Mouse (Mus musculus) hindbrain, postnatal 0 days (tissue): ENCODE results near the gene Obp2a. TPM values are rescaled to one million over a fixed set of nuclear protein-coding genes. Genes with fewer than 3 reads are reported as not detected.
"Not testable (repeated sequence)": the region's sequence is repeated elsewhere in the genome, so short reads cannot be mapped to it uniquely, and the experiment has no call there.

Experiments
- ATAC-seq: fragments of 200-750 bp; cut with Nextera tagmentation; 2 replicates; pipeline ENCODE4 v1.8.0; 2017; ENCODE audit warnings: mild to moderate bottlenecking, moderate TSS enrichment, moderate library complexity
- DNase-seq: peaks from one replicate; pipeline ENCODE4 v3.0.0-alpha.2; 2015; ENCODE audit warnings: low spot score
- H3K27ac ChIP-seq: fragments of 300-500 bp; sonication (generic); 2 replicates; pipeline ENCODE4 v1.5.1; 2014; ENCODE audit warnings: mild to moderate bottlenecking
- H3K27me3 ChIP-seq: fragments of 300-500 bp; sonication (generic); 2 replicates; pipeline ENCODE4 v1.6.1; 2014; ENCODE audit warnings: low read length, mixed read lengths; ENCODE audit not compliant: insufficient read depth
- H3K36me3 ChIP-seq: fragments of 300-500 bp; sonication (generic); 2 replicates; pipeline ENCODE4 v1.6.1; 2014; ENCODE audit warnings: low read length, mixed read lengths; ENCODE audit not compliant: insufficient read depth
- H3K4me1 ChIP-seq: fragments of 300-500 bp; sonication (generic); 2 replicates; pipeline ENCODE4 v1.6.1; 2014; ENCODE audit warnings: antibody characterized with exemption, low read length, mixed read lengths; ENCODE audit not compliant: insufficient read depth
- H3K4me2 ChIP-seq: fragments of 300-500 bp; sonication (generic); 2 replicates; pipeline ENCODE4 v1.6.1; 2014; ENCODE audit warnings: low read depth, mild to moderate bottlenecking, low read length, moderate library complexity, mixed read lengths
- H3K4me3 ChIP-seq: fragments of 300-500 bp; sonication (generic); 2 replicates; pipeline ENCODE4 v1.5.1; 2014; ENCODE audit warnings: low read length
- H3K9ac ChIP-seq: fragments of 300-500 bp; sonication (generic); replicated peaks from 2 replicates; pipeline ENCODE4 v1.6.1; 2014; ENCODE audit warnings: mild to moderate bottlenecking, low read length, moderate library complexity, mixed read lengths
- H3K9me3 ChIP-seq: fragments of 300-500 bp; sonication (generic); 2 replicates; pipeline ENCODE4 v1.6.1; 2016; ENCODE audit warnings: low read length, mixed read lengths
- CTCF ChIP-seq: IDR thresholded peaks from 2 replicates; pipeline ENCODE4 v1.5.1; 2016; ENCODE audit warnings: antibody characterized with exemption, control low read depth, low read depth
- WGBS: fragments of 180-500 bp; shearing (Covaris S2); extraction: QIAGEN DNeasy Blood & Tissue Kit; methylation state at CpG from one replicate; pipeline ENCODE4 v1.1.7; 2014; 5-methylcytosine and 5-hydroxymethylcytosine counted together
- polyA plus RNA-seq: library from polyadenylated mRNA; unstranded; fragments of >200 nt; fragmentation: Nextera tagmentation; extraction: Ambion mirVana; gene quantifications from 2 replicates; pipeline ENCODE4 v1.2.1, GENCODE M21; 2015
- total RNA-seq: library from RNA; depleted of rRNA; stranded (reverse); fragments of >200 nt; gene quantifications from 2 replicates; pipeline ENCODE4 v1.2.3, GENCODE M21; 2014; rRNA removed

Gene Obp2a
- total RNA-seq (not detected in 2 replicates), polyA plus RNA-seq (not detected in 2 replicates)

GRCm38 (mm10) chr2:25699743-25700142 is at the start of gene Obp2a:
Gene Obp2a, plus strand, starts transcription at chr2:25700043.
- DNase-seq, H3K9me3 ChIP-seq, H3K4me1 ChIP-seq, H3K4me3 ChIP-seq, H3K4me2 ChIP-seq, H3K27ac ChIP-seq, H3K9ac ChIP-seq, H3K36me3 ChIP-seq, H3K27me3 ChIP-seq, ATAC-seq: not testable (repeated sequence)
- 77% methylated on average over 2 of the region's 3 CpGs for WGBS

GRCm38 (mm10) chr2:25652902-25653301 is 46.9 kb upstream of the Obp2a start, which contains the start of gene Lcn8:
Gene Lcn8, plus strand, starts transcription at chr2:25653120.
- DNase-seq = no peak
- Histone ChIP-seq H3K4me1 (no peaks in the 10 kb centered on the region), H3K27me3 (no peaks in the 10 kb centered on the region), H3K4me3 (no peak within 1 kb of the TSS), H3K4me2 (no peak within 1 kb of the TSS), H3K9me3 (no peaks in the 10 kb centered on the region), H3K27ac (no peak within 1 kb of the TSS), H3K9ac (no peak within 1 kb of the TSS), H3K36me3 (no peaks in the 10 kb centered on the region)
- 79% methylated on average over 2 of the region's 2 CpGs for WGBS
- ATAC-seq = no peak
- no peak for TF ChIP-seq CTCF

DNA sequence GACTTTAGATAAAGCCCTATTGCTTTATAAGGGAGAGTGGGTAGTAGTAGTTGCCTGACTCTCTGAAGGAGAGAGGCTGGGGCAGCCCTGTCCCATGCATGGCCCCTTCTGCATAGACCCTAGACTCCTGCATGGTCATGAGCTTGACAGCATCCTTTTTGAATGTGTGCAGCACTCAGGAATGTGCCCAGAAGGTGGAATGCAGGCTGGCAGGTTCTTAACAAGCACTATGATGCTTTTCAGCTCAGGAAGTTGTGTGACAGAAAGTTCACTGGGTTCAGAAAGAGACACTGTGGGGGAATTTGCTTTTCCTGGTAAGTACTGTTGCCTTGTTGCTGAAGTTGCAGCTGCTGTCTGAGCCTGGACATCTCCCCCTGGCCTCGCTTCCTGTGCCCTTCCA is 45.3 kb upstream of the Obp2a start:
- ATAC-seq (no peak), DNase-seq (no peak)
- Histone ChIP-seq H3K9me3 (no peaks in the 10 kb centered on the region), H3K4me2 (no peak overlapping the region), H3K4me1 (no peaks in the 10 kb centered on the region), H3K9ac (no peak overlapping the region), H3K27ac (no peak overlapping the region), H3K4me3 (no peak overlapping the region), H3K27me3 (no peaks in the 10 kb centered on the region), H3K36me3 (no peaks in the 10 kb centered on the region)
- TF ChIP-seq CTCF = no peak
- 52% methylated on average over 1 of the region's 1 CpGs for WGBS

DNA sequence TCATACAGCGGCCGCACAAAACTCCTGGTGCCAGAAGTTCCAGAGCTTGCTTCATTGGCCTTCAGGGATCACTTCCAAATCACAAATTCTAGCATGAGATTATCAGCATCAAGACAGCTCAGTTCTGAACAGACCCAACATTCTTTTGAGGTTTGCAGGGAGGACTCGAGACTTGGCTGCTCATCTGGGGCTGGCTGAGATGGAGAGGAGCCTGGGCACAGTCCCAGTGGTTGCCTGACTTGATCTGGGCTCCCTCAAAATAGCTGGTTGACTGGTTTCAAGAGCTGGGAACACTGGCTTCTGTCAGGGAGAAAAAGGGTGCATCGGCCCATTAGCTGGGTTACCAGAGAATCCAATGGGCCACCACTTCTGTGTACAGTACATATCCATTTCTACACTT is 43.2 kb upstream of the Obp2a start:
- TF ChIP-seq CTCF = no peak
- H3K4me2 ChIP-seq = no peak overlapping the region
- 81% methylated on average over 4 of the region's 4 CpGs for WGBS
- ATAC-seq (no peak), DNase-seq (no peak)
- H3K27ac ChIP-seq = no peak overlapping the region
- H3K4me3 ChIP-seq = no peak overlapping the region
- no peaks in the 10 kb centered on the region for H3K36me3 ChIP-seq
- H3K4me1 ChIP-seq = no peaks in the 10 kb centered on the region
- H3K9me3 ChIP-seq = no peaks in the 10 kb centered on the region
- no peaks in the 10 kb centered on the region for H3K27me3 ChIP-seq
- H3K9ac ChIP-seq = no peak overlapping the region

DNA sequence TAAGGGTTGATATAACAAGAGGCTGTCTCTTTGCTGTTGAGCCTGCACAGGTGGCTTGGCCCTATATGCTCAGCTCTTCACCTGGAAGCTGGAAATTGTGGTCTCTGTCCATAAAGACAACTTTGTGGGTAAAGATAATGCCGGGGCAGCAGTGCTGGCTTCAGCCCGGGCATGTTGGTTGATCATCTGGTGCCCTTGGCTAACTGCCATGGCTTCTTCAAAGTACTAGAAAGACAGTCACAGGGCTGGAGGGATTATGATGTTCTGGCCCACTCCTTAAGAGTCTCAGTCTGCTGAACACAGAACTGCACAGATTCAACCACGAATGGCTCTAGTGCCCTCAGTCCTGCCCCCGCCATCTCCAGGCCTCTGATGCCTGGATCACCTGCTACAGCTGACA is 42.6 kb upstream of the Obp2a start:
- H3K36me3 ChIP-seq = no peaks in the 10 kb centered on the region
- DNase-seq (peak; percentile 49), ATAC-seq (peak; percentile 18; the same call in 1 of the 2 replicates)
- no peak overlapping the region for H3K9ac ChIP-seq
- no peaks in the 10 kb centered on the region for H3K9me3 ChIP-seq
- no peak overlapping the region for H3K4me2 ChIP-seq
- H3K4me3 ChIP-seq = no peak overlapping the region
- 59% methylated on average over 4 of the region's 4 CpGs for WGBS
- H3K27me3 ChIP-seq = no peaks in the 10 kb centered on the region
- no peak overlapping the region for H3K27ac ChIP-seq
- TF ChIP-seq CTCF = no peak
- H3K4me1 ChIP-seq = no peaks in the 10 kb centered on the region

DNA sequence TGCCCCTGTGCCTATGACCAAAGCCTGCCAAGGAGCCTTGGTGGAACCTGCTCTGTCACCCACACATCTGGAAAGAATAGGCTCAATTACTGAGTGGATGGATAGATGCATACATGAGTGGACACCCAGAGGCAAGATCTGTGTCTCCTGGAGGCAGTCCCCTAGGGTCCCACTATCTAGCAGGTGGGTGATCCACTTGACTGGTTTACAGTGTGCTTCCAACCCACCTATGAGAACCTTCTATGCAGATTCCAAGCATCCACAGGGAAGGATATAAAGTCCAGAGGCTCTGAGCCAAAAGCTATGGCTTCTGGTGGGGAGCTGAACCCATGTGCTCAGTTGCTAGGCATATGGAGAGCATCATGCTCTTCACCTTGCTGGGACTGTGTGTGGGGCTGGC is 42.2 kb upstream of the Obp2a start, which contains the start of gene Lcn5:
Lcn5 (plus strand) TSS at position 301 of the 400 bp plus-strand sequence.
- Histone ChIP-seq H3K27ac (no peak within 1 kb of the TSS), H3K36me3 (no peaks in the 10 kb centered on the region), H3K4me2 (no peak within 1 kb of the TSS), H3K4me3 (no peak within 1 kb of the TSS), H3K9ac (no peak within 1 kb of the TSS), H3K9me3 (no peaks in the 10 kb centered on the region), H3K4me1 (no peaks in the 10 kb centered on the region), H3K27me3 (no peaks in the 10 kb centered on the region)
- ATAC-seq = no peak
- DNase-seq = no peak
- no peak for TF ChIP-seq CTCF

DNA sequence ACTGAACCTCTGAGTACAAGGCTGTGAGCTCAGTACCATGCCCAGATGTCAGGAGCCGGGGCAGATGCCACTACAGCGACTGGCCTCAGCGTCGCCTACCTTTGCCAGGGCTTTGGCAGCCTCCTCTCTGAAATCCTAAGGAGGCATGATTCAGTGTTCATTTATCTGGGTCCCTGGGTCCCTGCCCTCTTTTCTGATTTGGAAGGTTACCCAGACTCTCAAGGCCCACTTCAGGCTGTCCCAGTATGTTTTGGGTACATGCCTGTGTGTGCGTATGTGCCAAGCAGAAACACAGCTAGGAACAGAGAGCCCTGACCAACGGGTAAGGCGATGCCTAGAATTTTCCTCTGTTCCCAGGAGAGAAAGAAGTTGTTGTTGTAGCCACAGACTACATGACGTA is 39.6 kb upstream of the Obp2a start:
- no peaks in the 10 kb centered on the region for H3K9me3 ChIP-seq
- DNase-seq = no peak
- no peak overlapping the region for H3K27ac ChIP-seq
- ATAC-seq = no peak
- H3K27me3 ChIP-seq = no peaks in the 10 kb centered on the region
- WGBS = 85% methylated on average over 8 of the region's 8 CpGs
- no peak overlapping the region for H3K9ac ChIP-seq
- no peak for TF ChIP-seq CTCF
- no peak overlapping the region for H3K4me3 ChIP-seq
- H3K4me2 ChIP-seq = no peak overlapping the region
- no peaks in the 10 kb centered on the region for H3K4me1 ChIP-seq
- no peaks in the 10 kb centered on the region for H3K36me3 ChIP-seq
